Mouse (Mus musculus): ENCODE results near the gene Inf2. TPM values are rescaled to one million over a fixed set of nuclear protein-coding genes. Genes with fewer than 3 reads are reported as not detected.

Gene Inf2
- total and polyA plus RNA-seq, 3 experiments = 26.1 to 122 (median 55.7) TPM

DNA sequence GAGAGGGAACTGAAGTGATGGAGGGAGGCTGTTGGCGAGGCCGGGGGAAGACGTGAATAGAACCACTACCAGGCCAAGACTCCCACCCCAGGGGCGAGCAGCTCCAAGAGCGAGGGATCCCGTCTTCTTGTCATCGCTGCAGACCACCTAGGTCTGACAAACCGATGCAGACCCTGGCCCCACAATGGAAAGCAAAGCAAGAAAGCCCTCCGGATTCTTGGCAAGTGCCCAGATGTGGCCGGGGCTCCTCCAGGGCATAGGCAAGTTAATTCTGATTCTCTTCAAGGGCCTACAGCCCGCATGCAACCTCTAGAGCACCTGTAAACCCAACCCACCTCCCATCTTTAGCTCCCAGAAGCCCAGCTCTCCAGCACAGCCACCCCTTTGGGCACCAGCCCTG lies 74.7 kb downstream of the Inf2 start (continued):
- TF ChIP-seq POLR2AphosphoS2 (IDR thresholded peaks at IDR 0.05; ENCODE audit: low read length) (no peak), E2F4 (IDR thresholded peaks at IDR 0.05; ENCODE audit: borderline replicate concordance, low read depth, low read length) (no peak)

DNA sequence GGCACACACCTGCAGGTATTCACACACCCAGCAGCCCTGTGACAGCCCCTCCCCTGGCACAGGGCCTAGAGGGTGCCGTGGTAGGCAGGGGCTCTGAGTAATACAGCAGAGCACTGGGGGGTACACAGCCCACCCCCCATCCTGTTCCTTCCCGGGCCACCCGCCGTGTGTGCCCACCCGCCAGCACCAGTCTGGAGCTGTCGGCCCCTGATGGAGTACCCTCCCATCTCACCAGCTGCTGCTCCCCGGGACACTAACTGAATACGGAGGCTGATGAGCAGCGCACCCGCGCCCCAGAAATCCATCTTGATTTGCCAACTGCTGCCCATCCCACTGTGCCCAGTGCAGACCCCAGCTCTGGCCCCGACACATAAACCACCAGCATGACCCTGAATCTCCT lies 75.1 kb downstream of the Inf2 start:
- H3K79me2 ChIP-seq (ENCODE audit: control insufficient read depth, insufficient read depth, low read length, poor library complexity) = peaks cover 36% of the 10 kb centered on the region
- H3K9ac ChIP-seq (ENCODE audit: control insufficient read depth, low read depth, low read length, poor library complexity, severe bottlenecking) = no peak overlapping the region
- TF ChIP-seq POLR2AphosphoS5 (IDR thresholded peaks at IDR 0.05; ENCODE audit: borderline replicate concordance, low read depth, low read length) = no peak
- TF ChIP-seq UBTF (IDR thresholded peaks at IDR 0.05; ENCODE audit: borderline replicate concordance, insufficient read depth, low read depth, low read length) = no peak
- TF ChIP-seq GATA1 (IDR thresholded peaks at IDR 0.05; ENCODE audit: low read depth, low read length) = no peak
- TF ChIP-seq NRF1 (IDR thresholded peaks at IDR 0.05; ENCODE audit: insufficient read depth, low read depth, low read length, poor library complexity, severe bottlenecking) = no peak
- TF ChIP-seq SMC3 (IDR thresholded peaks at IDR 0.05; ENCODE audit: low read depth, low read length) = no peak
- TF ChIP-seq E2F4 (IDR thresholded peaks at IDR 0.05; ENCODE audit: borderline replicate concordance, low read depth, low read length) = no peak
- no peak for TF ChIP-seq EP300 (IDR thresholded peaks at IDR 0.05; ENCODE audit: low read depth in 1 of 2, low read length in 2 of 2)
- no peak for TF ChIP-seq MAZ (IDR thresholded peaks at IDR 0.05; ENCODE audit: low read depth, low read length)
- no peak for TF ChIP-seq GABPA (IDR thresholded peaks at IDR 0.05; ENCODE audit: low read depth, low read length)
- H3K4me3 ChIP-seq (ENCODE audit: control insufficient read depth in 1 of 2, insufficient read depth in 1 of 2, low read depth in 2 of 2, low read length in 2 of 2) = no peak overlapping the region
- H3K9me3 ChIP-seq (replicated peaks; ENCODE audit: insufficient read depth, low read length) = no peaks in the 10 kb centered on the region
- H3K36me3 ChIP-seq (ENCODE audit: control insufficient read depth in 1 of 2, insufficient read depth in 2 of 2, low read length in 2 of 2) = peaks cover 0 to 41% of the 10 kb centered on the region in 2 experiments; a peak in 2 of 4 replicates
- no peaks in the 10 kb centered on the region for H3K27me3 ChIP-seq (ENCODE audit: control insufficient read depth in 1 of 2, insufficient read depth in 2 of 2, low read length in 2 of 2)
- no peaks in the 10 kb centered on the region for H3K4me1 ChIP-seq (ENCODE audit: control insufficient read depth in 1 of 2, insufficient read depth in 2 of 2, low read length in 2 of 2)
- no peak for DNase-seq (ENCODE audit: low read depth, low spot score)
- no peak overlapping the region for H3K27ac ChIP-seq (ENCODE audit: control insufficient read depth, low read depth, low read length)

DNA sequence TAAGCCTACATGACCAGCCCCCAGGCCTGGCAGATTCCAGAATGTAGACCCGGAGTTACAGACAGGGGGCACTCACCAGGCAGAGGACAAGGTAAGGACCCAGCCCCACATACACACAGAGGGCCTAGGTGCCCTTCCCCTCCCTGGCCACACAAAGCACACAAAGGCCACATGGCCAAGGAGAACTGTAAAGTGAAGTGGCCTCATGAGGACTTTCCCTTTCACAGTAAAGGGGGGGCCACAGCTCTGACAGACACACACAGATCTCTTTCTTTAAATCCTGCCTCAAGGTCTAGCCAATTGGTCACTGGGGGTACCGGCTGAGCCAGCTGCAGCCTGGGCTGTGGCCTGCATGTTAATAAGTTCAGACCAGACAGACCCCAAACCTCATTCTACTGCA lies 75.5 kb downstream of the Inf2 start:
- DNase-seq (ENCODE audit: low read depth, low spot score) = no peak
- H3K4me1 ChIP-seq (ENCODE audit: control insufficient read depth in 1 of 2, insufficient read depth in 2 of 2, low read length in 2 of 2) = no peaks in the 10 kb centered on the region
- no peak overlapping the region for H3K27ac ChIP-seq (ENCODE audit: control insufficient read depth, low read depth, low read length)
- no peak for TF ChIP-seq MEF2A (IDR thresholded peaks at IDR 0.05; ENCODE audit: extremely low read depth, insufficient replicate concordance, low read depth, low read length, poor library complexity, severe bottlenecking)
- no peak for TF ChIP-seq HCFC1 (IDR thresholded peaks at IDR 0.05; ENCODE audit: low read depth, low read length)
- no peak; the same call in 1 of the 2 replicates for TF ChIP-seq POLR2AphosphoS2 (IDR thresholded peaks at IDR 0.05; ENCODE audit: low read length)
- no peak for TF ChIP-seq KAT2A (conservative IDR thresholded peaks at IDR 0.05; ENCODE audit: low read depth, low read length)
- no peak for TF ChIP-seq E2F4 (IDR thresholded peaks at IDR 0.05; ENCODE audit: borderline replicate concordance, low read depth, low read length)
- no peak for TF ChIP-seq USF1 (IDR thresholded peaks at IDR 0.05; ENCODE audit: low read depth, low read length)
- no peak for TF ChIP-seq USF2 (IDR thresholded peaks at IDR 0.05; ENCODE audit: borderline replicate concordance in 1 of 2, insufficient read depth in 1 of 2, low read depth in 1 of 2, low read length in 2 of 2)
- no peak for TF ChIP-seq ZMIZ1 (IDR thresholded peaks at IDR 0.05; ENCODE audit: low read depth, low read length)
- TF ChIP-seq POLR2A (IDR thresholded peaks at IDR 0.05; ENCODE audit: control insufficient read depth in 1 of 2, insufficient read depth in 1 of 2, low read depth in 1 of 2, low read length in 2 of 2, poor library complexity in 1 of 2) = no peak
- TF ChIP-seq NELFE (IDR thresholded peaks at IDR 0.05; ENCODE audit: low read depth, low read length) = no peak
- TF ChIP-seq RAD21 (IDR thresholded peaks at IDR 0.05; ENCODE audit: low read depth, low read length) = no peak
- TF ChIP-seq MAX (IDR thresholded peaks at IDR 0.05; ENCODE audit: low read length) = no peak
- no peak for TF ChIP-seq TBP (IDR thresholded peaks at IDR 0.05; ENCODE audit: low read depth, low read length)
- TF ChIP-seq BHLHE40 (IDR thresholded peaks at IDR 0.05; ENCODE audit: borderline replicate concordance, low read depth, low read length) = no peak
- no peak for TF ChIP-seq ETS1 (IDR thresholded peaks at IDR 0.05; ENCODE audit: low read depth, low read length)
- TF ChIP-seq GABPA (IDR thresholded peaks at IDR 0.05; ENCODE audit: low read depth, low read length) = no peak
- H3K36me3 ChIP-seq (ENCODE audit: control insufficient read depth in 1 of 2, insufficient read depth in 2 of 2, low read length in 2 of 2) = peaks cover 0 to 42% of the 10 kb centered on the region in 2 experiments; a peak in 2 of 4 replicates
- no peak overlapping the region for H3K4me3 ChIP-seq (ENCODE audit: control insufficient read depth in 1 of 2, insufficient read depth in 1 of 2, low read depth in 2 of 2, low read length in 2 of 2)
- H3K79me2 ChIP-seq (ENCODE audit: control insufficient read depth, insufficient read depth, low read length, poor library complexity) = peaks cover 40% of the 10 kb centered on the region
- no peaks in the 10 kb centered on the region for H3K27me3 ChIP-seq (ENCODE audit: control insufficient read depth in 1 of 2, insufficient read depth in 2 of 2, low read length in 2 of 2)
- H3K9ac ChIP-seq (ENCODE audit: control insufficient read depth, low read depth, low read length, poor library complexity, severe bottlenecking) = no peak overlapping the region
- no peaks in the 10 kb centered on the region for H3K9me3 ChIP-seq (replicated peaks; ENCODE audit: insufficient read depth, low read length)

Data from MEL (cell line).